Mouse (Mus musculus): ENCODE measurements around the gene Sel1l3. TPM values are rescaled to one million over a fixed set of nuclear protein-coding genes. Genes with fewer than 3 reads are reported as not detected.

Sel1l3 gene
- polyA plus RNA-seq, 1 experiment from 2014 or later: 1.5 TPM

GRCm38 (mm10) chr5:53091331-53091730, 122.4 kb downstream of the Sel1l3 start:
- Histone ChIP-seq H3K36me3 (replicated peaks) (no peaks in the 10 kb centered on the region), H3K4me1 (no peaks in the 10 kb centered on the region), H3K27ac (replicated peaks) (no peak overlapping the region), H3K9me3 (no peaks in the 10 kb centered on the region), H3K27me3 (replicated peaks; ENCODE audit: low read depth, poor library complexity, severe bottlenecking) (no peaks in the 10 kb centered on the region), H3K4me3 (no peak overlapping the region)
- 72% methylated on average over 3 of the region's 3 CpGs for WGBS
- DNase-seq (ENCODE audit: low spot score): no peak

- Histone ChIP-seq H3K4me1 (no peaks in the 10 kb centered on the region), H3K36me3 (replicated peaks) (no peaks in the 10 kb centered on the region), H3K27ac (replicated peaks) (no peak overlapping the region), H3K9me3 (no peaks in the 10 kb centered on the region), H3K4me3 (no peak overlapping the region), H3K27me3 (replicated peaks; ENCODE audit: low read depth, poor library complexity, severe bottlenecking) (no peaks in the 10 kb centered on the region)
- no peak for DNase-seq (ENCODE audit: low spot score)
- 91% methylated on average over 7 of the region's 7 CpGs for WGBS
These were observed 126.3 kb downstream of the Sel1l3 start for GRCm38 (mm10) chr5:53087452-53087851.

- H3K36me3 ChIP-seq (replicated peaks): no peaks in the 10 kb centered on the region
- no peaks in the 10 kb centered on the region for H3K4me1 ChIP-seq
- H3K27ac ChIP-seq (replicated peaks): no peak overlapping the region
- WGBS: 75% methylated on average over 4 of the region's 4 CpGs
- no peaks in the 10 kb centered on the region for H3K27me3 ChIP-seq (replicated peaks; ENCODE audit: low read depth, poor library complexity, severe bottlenecking)
- DNase-seq (ENCODE audit: low spot score): no peak
- H3K9me3 ChIP-seq: no peaks in the 10 kb centered on the region
- H3K4me3 ChIP-seq: no peak overlapping the region
These were observed 135.3 kb downstream of the Sel1l3 start for GRCm38 (mm10) chr5:53078453-53078852.

- 74% methylated on average over 6 of the region's 6 CpGs for WGBS
- Histone ChIP-seq H3K27ac (replicated peaks) (no peak overlapping the region), H3K4me1 (no peaks in the 10 kb centered on the region), H3K27me3 (replicated peaks; ENCODE audit: low read depth, poor library complexity, severe bottlenecking) (no peaks in the 10 kb centered on the region), H3K36me3 (replicated peaks) (no peaks in the 10 kb centered on the region), H3K9me3 (no peaks in the 10 kb centered on the region), H3K4me3 (no peak overlapping the region)
- DNase-seq (ENCODE audit: low spot score): no peak
These were observed 139.2 kb downstream of the Sel1l3 start for GRCm38 (mm10) chr5:53074553-53074952.

GRCm38 (mm10) chr5:53061532-53062130, 152.1 kb downstream of the Sel1l3 start:
- no peaks in the 10 kb centered on the region for H3K4me1 ChIP-seq

More at GRCm38 (mm10) chr5:53061532-53062130, 152.1 kb downstream of the Sel1l3 start:
- Histone ChIP-seq H3K9me3 (no peaks in the 10 kb centered on the region), H3K4me3 (no peak overlapping the region), H3K36me3 (replicated peaks) (no peaks in the 10 kb centered on the region), H3K27me3 (replicated peaks; ENCODE audit: low read depth, poor library complexity, severe bottlenecking) (no peaks in the 10 kb centered on the region), H3K27ac (replicated peaks) (no peak overlapping the region)
- no peak for DNase-seq (ENCODE audit: low spot score)
- 94% methylated on average over 9 of the region's 9 CpGs for WGBS

Other genes with a start within 250 kb of the Sel1l3 start
- 0.05 TPM in 1 of 2 replicates, not detected in the other for gene Slc34a2, start 175.8 kb downstream of the Sel1l3 start, polyA plus RNA-seq (2016; fragmentation: Nextera tagmentation; extraction: Ambion mirVana)
- 53.2 and 57.7 TPM in 2 replicates for gene Smim20, start 53.2 kb upstream of the Sel1l3 start, polyA plus RNA-seq (2016; fragmentation: Nextera tagmentation; extraction: Ambion mirVana)